Mouse (Mus musculus) embryo, embryonic 9.5 days (tissue): ENCODE measurements around the gene Hist3h2a.
"Not testable (repeated sequence)": the region's sequence is repeated elsewhere in the genome, so short reads cannot be mapped to it uniquely, and the experiment has no call there.

Source experiments
- DNase-seq: peaks from one replicate; pipeline ENCODE4 v3.0.0-alpha.2; 2017; ENCODE audit errors: extremely low spot score

The Hist3h2a gene

DNA sequence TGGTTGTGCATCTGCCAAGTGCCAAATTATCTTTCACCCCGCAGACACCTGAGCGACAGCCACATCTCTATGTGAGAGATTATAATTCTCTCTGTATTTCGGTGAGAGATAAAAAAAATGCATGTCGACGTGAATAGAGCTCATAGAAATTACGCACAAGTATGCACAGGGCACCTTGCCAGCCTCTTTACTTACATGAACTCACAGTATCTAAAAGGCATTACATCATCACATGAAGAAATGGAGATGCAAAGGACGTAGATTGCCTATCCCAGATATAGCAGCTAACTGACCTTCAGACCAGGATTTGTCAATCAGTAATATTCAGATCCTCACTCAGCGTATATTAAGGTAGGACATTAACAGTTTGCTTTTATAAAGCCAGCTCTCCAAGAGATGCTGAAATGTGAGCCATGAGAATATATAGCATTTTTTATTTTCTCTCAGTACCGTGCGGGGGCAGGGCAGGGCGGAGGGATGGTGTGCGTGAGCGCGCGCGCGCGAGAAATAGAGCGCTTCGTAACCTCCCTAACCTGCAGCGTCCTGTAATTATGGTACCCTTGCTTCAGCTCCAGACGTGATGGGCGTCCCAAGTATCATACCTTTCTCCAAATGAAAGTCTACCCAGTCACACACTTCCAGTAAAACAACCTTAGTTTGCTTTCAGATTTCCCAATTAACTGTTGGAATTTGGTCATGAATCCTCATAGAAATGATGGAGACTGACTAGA is 6.5 kb upstream of the Hist3h2a start:
- DNase-seq, result no peak

DNA sequence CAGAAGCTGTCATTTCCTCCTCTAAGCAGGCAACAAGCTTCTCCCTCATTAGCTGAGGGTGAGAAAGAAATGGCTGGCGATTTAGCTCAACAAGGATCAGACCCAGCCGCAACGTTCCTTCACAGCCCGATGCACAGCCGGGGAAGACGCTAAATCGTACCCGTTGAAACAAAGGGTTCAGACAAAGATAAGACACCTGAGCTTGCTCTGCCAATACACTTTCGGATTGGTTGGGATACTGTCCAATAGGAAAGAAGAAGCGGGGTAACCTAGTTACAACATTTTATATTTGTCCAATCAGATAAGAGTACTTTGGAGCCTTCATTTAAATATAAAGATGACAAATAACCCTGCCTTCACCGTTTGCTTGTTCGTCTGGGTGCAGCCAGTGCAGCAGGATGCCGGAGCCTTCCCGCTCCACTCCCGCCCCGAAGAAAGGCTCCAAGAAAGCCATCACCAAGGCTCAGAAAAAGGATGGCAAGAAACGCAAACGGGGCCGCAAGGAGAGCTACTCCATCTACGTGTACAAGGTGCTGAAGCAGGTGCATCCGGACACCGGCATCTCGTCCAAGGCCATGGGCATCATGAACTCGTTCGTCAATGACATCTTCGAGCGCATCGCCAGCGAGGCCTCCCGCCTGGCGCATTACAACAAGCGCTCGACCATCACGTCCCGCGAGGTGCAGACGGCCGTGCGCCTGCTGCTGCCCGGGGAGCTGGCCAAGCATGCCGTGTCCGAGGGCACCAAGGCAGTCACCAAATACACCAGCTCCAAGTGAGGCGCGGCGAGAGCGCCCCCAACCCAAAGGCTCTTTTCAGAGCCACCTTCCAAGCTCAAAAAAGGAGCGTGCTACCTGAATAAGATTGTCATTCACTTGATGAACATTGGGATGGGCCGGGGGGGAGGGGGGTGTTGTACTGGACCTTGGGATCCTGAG is 5.7 kb upstream of the Hist3h2a start, which contains the start of gene Hist3h2ba:
Gene Hist3h2ba, plus strand, starts transcription at position 379 of the 938 bp plus-strand sequence.
- peak; percentile 77 for DNase-seq

DNA sequence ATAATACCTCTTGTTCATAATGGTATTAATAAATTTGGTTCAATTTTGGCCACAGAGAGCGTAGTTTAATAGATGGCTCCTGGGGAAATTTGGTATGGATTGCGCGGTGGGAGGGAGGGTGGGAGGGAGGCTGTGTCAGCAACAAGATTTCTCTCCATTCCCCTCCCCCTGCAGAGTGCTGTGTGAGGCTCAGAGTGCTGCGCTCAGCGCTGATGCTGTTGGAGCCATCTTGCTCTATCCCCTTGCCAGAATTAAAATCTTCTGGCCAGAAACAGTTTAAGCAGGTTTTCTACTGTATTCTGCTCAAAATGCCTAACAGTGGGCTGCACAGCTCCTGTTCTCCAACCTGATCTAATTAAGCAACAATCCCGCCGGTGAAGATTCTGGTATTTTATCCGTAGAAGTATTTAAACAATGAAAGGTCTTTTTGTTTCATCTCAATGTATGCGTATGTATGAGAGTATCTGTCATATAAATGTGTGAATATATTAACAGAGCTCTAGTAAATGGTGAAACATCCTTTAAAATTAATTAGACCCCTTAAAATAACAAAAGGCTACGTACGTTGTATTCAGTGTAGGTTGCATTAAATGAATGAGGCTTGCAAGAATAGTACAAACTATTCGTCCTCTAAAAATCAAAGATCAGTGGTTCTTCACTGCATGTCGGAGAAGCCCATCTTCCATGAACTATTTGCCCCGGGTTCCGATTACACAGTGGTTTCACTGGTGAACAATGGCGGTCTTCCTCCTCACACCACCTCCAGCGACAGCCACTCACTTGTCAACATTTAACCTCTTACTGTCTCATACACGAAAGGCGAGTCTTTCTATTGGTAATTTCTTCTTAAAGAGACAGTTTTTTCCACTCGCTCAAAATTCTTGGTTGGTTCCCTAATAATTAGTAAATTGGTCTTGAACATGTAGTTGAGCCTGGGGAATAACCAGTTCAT is 4.7 kb upstream of the Hist3h2a start:
- DNase-seq, result peak; percentile 56

DNA sequence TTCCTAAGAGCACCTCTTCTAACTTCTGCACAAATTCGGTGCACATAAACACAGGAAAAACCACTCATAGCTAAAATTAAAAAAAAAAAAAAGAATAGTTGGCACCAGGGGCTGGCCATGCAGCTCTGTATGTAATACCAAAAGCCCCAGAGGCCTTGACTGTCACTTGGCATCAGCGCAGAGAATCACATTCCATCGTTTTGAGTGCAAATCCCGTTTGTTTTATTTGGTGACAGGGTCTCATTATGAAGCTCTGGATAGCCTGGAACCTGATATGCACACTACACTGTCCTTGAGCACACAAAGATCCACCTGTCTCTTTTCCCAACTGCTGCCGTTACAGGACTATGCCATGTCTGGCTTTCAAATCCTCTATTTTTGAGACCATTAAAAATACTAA is 3.3 kb upstream of the Hist3h2a start:
- no peak for DNase-seq

DNA sequence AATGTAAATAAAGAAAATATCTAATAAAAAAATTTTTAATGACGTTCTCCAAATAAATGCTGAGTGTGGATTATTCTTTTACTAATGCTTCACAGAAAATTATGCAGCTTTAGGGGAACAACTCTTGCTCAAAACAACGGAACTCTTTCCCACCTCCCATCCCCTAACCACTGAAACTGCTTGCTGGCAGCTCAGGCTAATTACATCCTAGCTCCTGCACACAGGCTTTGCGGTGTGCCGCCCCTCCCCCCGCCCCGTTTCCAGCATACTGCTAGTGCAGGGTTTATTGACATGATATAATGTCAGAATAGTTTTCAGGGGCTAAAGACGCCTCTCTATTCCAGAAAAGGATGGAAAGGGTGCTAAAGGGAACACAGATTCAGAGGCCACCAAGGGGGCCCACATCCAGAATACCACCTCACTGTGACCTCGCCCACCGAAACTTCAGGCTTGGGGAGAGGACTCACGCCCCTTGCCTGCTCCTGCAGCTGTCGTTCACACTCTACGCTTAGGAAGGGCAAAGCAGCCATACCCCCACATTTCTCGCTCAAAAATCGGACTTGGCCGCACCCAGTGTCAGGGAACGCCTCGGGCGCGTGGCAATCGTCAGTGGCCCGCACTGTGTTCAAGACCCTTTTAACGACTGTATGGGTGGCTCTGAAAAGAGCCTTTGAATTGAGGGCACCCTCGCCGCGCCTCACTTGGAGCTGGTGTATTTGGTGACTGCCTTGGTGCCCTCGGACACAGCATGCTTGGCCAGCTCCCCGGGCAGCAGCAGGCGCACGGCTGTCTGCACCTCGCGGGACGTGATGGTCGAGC is 925 bp upstream of the Hist3h2a start:
- peak; percentile 57 for DNase-seq

GRCm38 (mm10) chr11:58954170-58954419 is 390 bp upstream of the Hist3h2a start:
- not testable (repeated sequence) for DNase-seq

GRCm38 (mm10) chr11:58955143-58955867 is 820 bp downstream of the Hist3h2a start:
- DNase-seq, result peak; percentile 37

- DNase-seq, result no peak
These were observed 1.4 kb downstream of the Hist3h2a start for GRCm38 (mm10) chr11:58955868-58956257.

DNA sequence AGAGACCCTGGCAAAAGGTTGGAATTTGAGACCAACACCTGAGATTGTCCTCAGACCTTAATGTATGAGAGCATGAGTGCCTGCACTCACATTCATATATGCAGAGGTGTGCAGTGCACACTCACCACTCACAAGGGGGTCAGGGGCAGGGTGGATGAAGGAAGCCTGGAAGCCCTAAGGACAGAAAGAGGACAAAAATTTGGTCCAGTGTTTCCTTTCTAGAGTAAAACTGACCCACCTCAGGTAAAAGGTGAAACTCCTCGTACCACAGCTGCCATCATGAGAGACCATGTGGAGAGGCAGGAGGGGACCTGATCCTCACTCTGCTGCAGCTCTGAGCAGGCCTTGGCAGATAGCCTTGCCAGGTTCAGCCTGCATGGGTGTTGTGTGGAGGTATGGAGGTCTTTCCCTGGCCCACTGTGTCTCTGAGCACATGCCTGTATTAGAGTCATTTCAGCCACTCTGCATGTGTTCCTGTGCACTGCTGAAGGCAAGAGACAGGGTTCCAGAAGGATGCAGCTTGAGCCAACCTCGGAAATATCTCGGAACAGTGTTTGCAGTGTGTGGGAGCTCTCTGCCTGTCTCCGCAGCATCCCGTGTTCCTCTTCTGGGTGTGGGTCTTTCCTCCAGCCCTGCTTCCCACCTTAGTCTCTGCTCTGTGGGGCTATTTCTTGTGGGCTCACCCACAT is 2.9 kb downstream of the Hist3h2a start:
- DNase-seq, result no peak

DNA sequence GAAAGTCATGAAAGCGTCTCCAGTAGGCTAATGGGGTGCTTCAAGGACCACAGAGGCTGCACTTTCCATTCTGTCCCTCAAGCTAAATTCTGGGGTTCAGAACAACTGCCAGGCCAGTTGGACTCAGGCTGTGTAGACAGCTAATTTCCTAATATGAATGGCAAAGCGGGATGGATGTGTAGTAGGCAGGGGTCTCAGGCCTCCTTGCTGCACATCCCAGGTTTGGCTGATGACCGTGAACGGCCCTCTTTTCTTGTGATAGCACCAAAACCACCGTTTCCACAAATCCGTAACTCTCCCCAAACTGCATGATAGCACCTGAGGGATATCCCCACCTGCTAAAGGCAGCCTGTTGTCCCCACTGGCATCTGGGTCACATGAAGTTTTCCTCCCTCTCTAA is 4.1 kb downstream of the Hist3h2a start:
- no peak for DNase-seq

DNA sequence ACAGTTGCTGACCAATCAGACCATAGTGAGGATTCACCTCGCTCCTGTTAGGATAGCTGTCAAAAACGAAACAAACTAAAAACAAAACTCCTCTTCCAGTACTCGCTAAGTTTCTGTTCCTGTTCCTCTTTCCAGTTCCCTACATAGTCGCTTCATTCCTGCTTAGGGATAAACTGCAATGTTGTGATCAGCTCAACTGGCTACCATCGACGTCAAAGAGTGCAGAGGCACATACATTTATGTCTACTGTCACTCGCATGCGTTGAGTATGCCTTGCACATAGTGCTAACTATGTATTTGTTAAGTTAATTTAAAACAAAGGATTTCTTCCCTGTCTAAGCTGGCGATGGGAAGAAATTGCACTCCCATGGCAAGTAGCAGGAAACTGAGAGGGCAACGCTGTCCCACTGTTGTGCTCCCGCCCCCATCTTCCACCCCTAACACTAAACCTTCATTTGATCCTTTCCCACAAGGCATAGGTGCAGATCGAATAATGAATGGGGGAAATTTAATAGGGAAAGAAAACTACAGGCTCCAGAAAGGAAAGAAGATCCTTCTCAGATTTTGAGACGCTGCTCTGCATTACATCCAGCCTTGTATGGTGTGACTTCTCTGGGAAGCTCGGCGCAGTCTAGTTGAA is 4.8 kb downstream of the Hist3h2a start:
- no peak for DNase-seq

- DNase-seq, result peak; percentile 85
These were observed 5.5 kb downstream of the Hist3h2a start for GRCm38 (mm10) chr11:58959921-58960465.

DNA sequence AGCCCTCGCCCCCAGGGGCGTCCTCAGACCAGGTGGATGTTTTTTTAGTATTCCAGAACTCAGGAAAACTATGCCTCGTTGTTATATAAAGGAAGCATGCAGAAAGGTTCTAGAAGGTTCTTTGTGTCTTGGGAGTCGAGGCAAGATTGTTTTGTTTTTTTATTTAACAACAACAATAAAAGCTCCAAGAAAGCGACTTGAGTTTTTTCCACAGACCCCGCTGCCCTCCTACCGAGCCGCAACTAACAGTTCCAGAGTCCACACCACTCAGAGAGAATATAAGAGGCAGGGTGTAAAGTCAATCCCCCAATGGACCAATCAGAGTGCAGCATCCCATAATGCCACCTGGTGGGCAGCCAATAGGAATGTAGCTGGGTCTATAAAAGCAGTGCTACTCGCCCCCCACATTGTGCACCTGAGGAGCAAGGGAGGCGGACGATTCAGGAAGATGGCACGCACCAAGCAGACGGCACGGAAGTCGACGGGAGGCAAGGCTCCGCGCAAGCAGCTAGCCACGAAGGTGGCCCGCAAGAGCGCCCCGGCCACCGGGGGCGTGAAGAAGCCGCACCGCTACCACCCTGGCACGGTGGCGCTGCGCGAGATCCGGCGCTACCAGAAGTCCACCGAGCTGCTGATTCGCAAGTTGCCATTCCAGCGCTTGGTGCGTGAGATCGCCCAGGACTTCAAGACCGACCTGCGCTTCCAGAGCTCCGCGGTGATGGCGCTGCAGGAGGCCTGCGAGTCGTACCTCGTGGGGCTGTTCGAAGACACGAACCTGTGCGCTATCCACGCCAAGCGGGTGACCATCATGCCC is 7.1 kb downstream of the Hist3h2a start:
- DNase-seq, result no peak

DNA sequence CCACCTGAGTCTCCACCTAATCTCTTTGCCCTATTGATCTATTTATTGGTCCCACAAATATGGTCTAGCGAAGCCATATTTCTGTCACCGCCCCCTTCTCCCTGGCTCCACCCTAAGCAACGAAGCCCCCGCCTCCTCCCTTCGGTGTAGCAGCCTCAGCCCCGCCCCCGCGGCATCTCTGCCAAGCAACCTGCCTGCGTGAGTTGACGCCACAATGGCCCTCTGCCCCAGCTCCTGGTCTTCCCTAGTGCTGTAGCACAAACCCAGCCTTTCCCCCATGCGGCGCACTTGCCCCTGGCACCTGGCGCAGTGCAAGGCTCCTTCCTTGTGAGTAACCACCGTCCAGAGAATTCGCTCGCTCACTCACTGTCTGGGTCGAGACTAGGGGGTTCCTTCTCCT is 9.1 kb downstream of the Hist3h2a start:
- no peak for DNase-seq

GRCm38 (mm10) chr11:58964216-58964615 is 9.7 kb downstream of the Hist3h2a start:
- DNase-seq, result no peak

GRCm38 (mm10) chr11:58965001-58965760 is 10.7 kb downstream of the Hist3h2a start:
- no peak for DNase-seq

DNA sequence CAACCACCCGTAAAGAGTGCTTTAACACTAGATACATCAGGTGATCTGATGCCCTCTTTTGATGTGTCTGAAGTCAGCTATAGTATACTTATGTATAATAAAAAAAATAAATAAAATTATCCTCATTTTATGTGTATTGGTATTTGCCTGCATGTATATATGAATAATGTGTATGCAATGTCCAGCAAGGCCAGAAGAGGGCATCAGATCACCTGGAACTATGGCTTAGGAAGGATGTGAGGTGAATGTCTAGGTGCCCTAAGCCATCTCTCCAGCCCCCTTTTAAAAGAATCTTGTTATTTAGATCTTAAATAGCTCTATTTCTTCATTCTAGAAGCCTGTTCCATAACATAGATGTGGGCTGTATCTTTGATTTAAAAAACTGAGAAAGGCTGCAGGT is 12.9 kb downstream of the Hist3h2a start:
- no peak for DNase-seq
